Mouse (Mus musculus): ENCODE data around the gene Slc5a6.

DNA sequence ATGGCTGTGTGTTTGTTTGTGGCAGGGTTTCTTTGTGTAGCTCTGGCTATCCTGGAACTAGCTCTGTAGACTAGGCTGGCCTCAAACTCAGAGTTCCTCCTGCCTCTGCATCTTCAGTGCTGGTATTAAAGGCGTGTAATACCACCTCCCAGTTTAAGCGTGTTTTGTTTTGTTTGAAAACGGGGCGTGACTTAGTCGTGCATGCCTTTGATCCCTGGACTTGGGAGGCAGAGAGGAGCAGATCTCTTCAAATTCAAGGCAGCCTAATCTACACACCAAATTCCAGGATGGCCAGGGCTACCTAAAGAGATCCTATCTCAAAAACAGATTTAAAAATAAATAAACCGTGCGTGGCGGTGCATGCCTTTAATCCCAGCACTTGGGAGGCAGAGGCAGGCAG lies 17.2 kb downstream of the Slc5a6 start:
- TF ChIP-seq CTCF (conservative IDR thresholded peaks at IDR 0.05; ENCODE audit: insufficient read depth, insufficient read length, low read depth, low read length) (no peak), POLR2A (IDR thresholded peaks at IDR 0.05; ENCODE audit: low read depth, low read length) (no peak)

Data from kidney, adult 2 months (tissue).